Mouse (Mus musculus) MEL (cell line): ENCODE data around the gene Adamts4. TPM values are rescaled to one million over a fixed set of nuclear protein-coding genes. Genes with fewer than 3 reads are reported as not detected.
A peak's percentile ranks its signal among the peaks of the same experiment; 100 is the strongest.

Experiments used
- DNase-seq: peaks from one replicate; pipeline ENCODE4 v3.0.0; 2011; ENCODE audit warnings: low read depth, low spot score
- H3K27ac ChIP-seq: 2 replicates; pipeline ENCODE4 v1.5.1; 2012; ENCODE audit warnings: low read depth, mild to moderate bottlenecking, control low read depth, low read length, moderate library complexity; ENCODE audit not compliant: control insufficient read depth
- H3K27me3 ChIP-seq, 2 experiments: fragments of 150-350 bp in 1 of 2; sonication (generic) in 1 of 2; 2 replicates each; pipeline ENCODE4 v1.6.1; 2012; ENCODE audit warnings: low read length in 2 of 2, mild to moderate bottlenecking in 2 of 2, improper control_type of control experiment in 1 of 2, moderate library complexity in 1 of 2; ENCODE audit not compliant: insufficient read depth in 2 of 2, control insufficient read depth in 1 of 2
- H3K36me3 ChIP-seq, 2 experiments: 2 replicates each; pipeline ENCODE4 v1.6.1; 2012 to 2014; ENCODE audit warnings: low read length in 2 of 2, improper control_type of control experiment in 1 of 2, inconsistent platforms in 1 of 2, mild to moderate bottlenecking in 1 of 2; ENCODE audit not compliant: insufficient read depth in 2 of 2, control insufficient read depth in 1 of 2
- H3K4me1 ChIP-seq, 2 experiments: fragments of 150-350 bp in 1 of 2; sonication (generic) in 1 of 2; 2 replicates each; pipeline ENCODE4 v1.6.1; 2012; ENCODE audit warnings: low read length in 2 of 2, improper control_type of control experiment in 1 of 2, mild to moderate bottlenecking in 1 of 2; ENCODE audit not compliant: insufficient read depth in 2 of 2, control insufficient read depth in 1 of 2
- H3K4me3 ChIP-seq, 2 experiments: fragments of 150-350 bp in 1 of 2; sonication (generic) in 1 of 2; 2 replicates each; pipeline ENCODE4 v1.5.1; 2012; ENCODE audit warnings: low read depth in 2 of 2, low read length in 2 of 2, mild to moderate bottlenecking in 2 of 2, moderate library complexity in 2 of 2, control low read depth in 1 of 2, improper control_type of control experiment in 1 of 2; ENCODE audit not compliant: control insufficient read depth in 1 of 2, insufficient read depth in 1 of 2
- H3K79me2 ChIP-seq: 2 replicates; pipeline ENCODE4 v1.6.1; 2012; ENCODE audit warnings: mild to moderate bottlenecking, low read length, moderate library complexity; ENCODE audit not compliant: control insufficient read depth, poor library complexity, insufficient read depth
- H3K9ac ChIP-seq: 2 replicates; pipeline ENCODE4 v1.6.1; 2012; ENCODE audit warnings: low read depth, mild to moderate bottlenecking, control low read depth, low read length, moderate library complexity; ENCODE audit not compliant: control insufficient read depth, poor library complexity, severe bottlenecking
- H3K9me3 ChIP-seq: fragments of 150-350 bp; sonication (generic); replicated peaks from 2 replicates; pipeline ENCODE4 v1.6.1; 2012; ENCODE audit warnings: mild to moderate bottlenecking, low read length, improper control_type of control experiment, moderate library complexity; ENCODE audit not compliant: insufficient read depth
- BHLHE40 ChIP-seq: IDR thresholded peaks from 2 replicates; pipeline ENCODE4 v1.6.1; 2012; ENCODE audit warnings: low read depth, mild to moderate bottlenecking, inconsistent platforms, low read length, improper control_type of control experiment, borderline replicate concordance
- ELF1 ChIP-seq: IDR thresholded peaks from 2 replicates; pipeline ENCODE4 v1.6.1; 2014; ENCODE audit warnings: low read depth, mild to moderate bottlenecking, inconsistent platforms, low read length, improper control_type of control experiment, moderate library complexity
- EP300 ChIP-seq, 2 experiments: IDR thresholded peaks; 2 replicates each; pipeline ENCODE4 v1.6.1; 2011; ENCODE audit warnings: improper control_type of control experiment in 2 of 2, low read length in 2 of 2, low read depth in 1 of 2, mild to moderate bottlenecking in 1 of 2
- ETS1 ChIP-seq: IDR thresholded peaks from 2 replicates; pipeline ENCODE4 v1.6.1; 2012; ENCODE audit warnings: low read depth, mild to moderate bottlenecking, inconsistent platforms, low read length, improper control_type of control experiment, moderate library complexity
- GABPA ChIP-seq: IDR thresholded peaks from 2 replicates; pipeline ENCODE4 v1.6.1; 2012; ENCODE audit warnings: low read depth, mild to moderate bottlenecking, inconsistent platforms, low read length, improper control_type of control experiment, moderate library complexity
- HCFC1 ChIP-seq: IDR thresholded peaks from 2 replicates; pipeline ENCODE4 v1.6.1; 2012; ENCODE audit warnings: low read depth, mild to moderate bottlenecking, inconsistent platforms, low read length, improper control_type of control experiment, moderate library complexity
- KAT2A ChIP-seq: conservative IDR thresholded peaks from 2 replicates; pipeline ENCODE4 v1.6.1; 2012; ENCODE audit warnings: low read depth, low read length, improper control_type of control experiment, inconsistent platforms
- MAFK ChIP-seq: IDR thresholded peaks from 2 replicates; pipeline ENCODE4 v1.6.1; 2011; ENCODE audit warnings: low read depth, mild to moderate bottlenecking, low read length, improper control_type of control experiment, borderline replicate concordance
- MAX ChIP-seq: IDR thresholded peaks from 2 replicates; pipeline ENCODE4 v1.6.1; 2011; ENCODE audit warnings: low read length, improper control_type of control experiment
- MAZ ChIP-seq: IDR thresholded peaks from 2 replicates; pipeline ENCODE4 v1.6.1; 2012; ENCODE audit warnings: low read depth, mild to moderate bottlenecking, inconsistent platforms, low read length, improper control_type of control experiment
- MXI1 ChIP-seq: IDR thresholded peaks from 2 replicates; pipeline ENCODE4 v1.6.1; 2011; ENCODE audit warnings: mild to moderate bottlenecking, low read depth, low read length, improper control_type of control experiment
- MYB ChIP-seq: IDR thresholded peaks from 2 replicates; pipeline ENCODE4 v1.6.1; 2011; ENCODE audit warnings: mild to moderate bottlenecking, low read depth, low read length, improper control_type of control experiment
- MYC ChIP-seq: IDR thresholded peaks from 2 replicates; pipeline ENCODE4 v1.6.1; 2011; ENCODE audit warnings: low read depth, mild to moderate bottlenecking, low read length, improper control_type of control experiment, moderate library complexity
- NELFE ChIP-seq: IDR thresholded peaks from 2 replicates; pipeline ENCODE4 v1.6.1; 2011; ENCODE audit warnings: low read depth, low read length, improper control_type of control experiment
- NRF1 ChIP-seq: IDR thresholded peaks from 2 replicates; pipeline ENCODE4 v1.6.1; 2014; ENCODE audit warnings: low read depth, mild to moderate bottlenecking, inconsistent platforms, low read length, improper control_type of control experiment, moderate library complexity; ENCODE audit not compliant: poor library complexity, insufficient read depth, severe bottlenecking
- POLR2A ChIP-seq, 2 experiments: IDR thresholded peaks; 2 replicates each; pipeline ENCODE4 v1.6.1; 2011 to 2012; ENCODE audit warnings: low read length in 2 of 2, mild to moderate bottlenecking in 2 of 2, control low read depth in 1 of 2, improper control_type of control experiment in 1 of 2, low read depth in 1 of 2, moderate library complexity in 1 of 2; ENCODE audit not compliant: control insufficient read depth in 1 of 2, insufficient read depth in 1 of 2, poor library complexity in 1 of 2
- POLR2AphosphoS2 ChIP-seq: IDR thresholded peaks from 2 replicates; pipeline ENCODE4 v1.6.1; 2011; ENCODE audit warnings: low read length, improper control_type of control experiment
- POLR2AphosphoS5 ChIP-seq: IDR thresholded peaks from 2 replicates; pipeline ENCODE4 v1.6.1; 2012; ENCODE audit warnings: low read depth, borderline replicate concordance, mild to moderate bottlenecking, inconsistent platforms, low read length, moderate library complexity, mixed read lengths
- RAD21 ChIP-seq: IDR thresholded peaks from 2 replicates; pipeline ENCODE4 v1.6.1; 2011; ENCODE audit warnings: mild to moderate bottlenecking, low read depth, low read length, improper control_type of control experiment
- SIN3A ChIP-seq: IDR thresholded peaks from 2 replicates; pipeline ENCODE4 v1.6.1; 2012; ENCODE audit warnings: low read length, improper control_type of control experiment, inconsistent platforms
- TAL1 ChIP-seq: IDR thresholded peaks from 2 replicates; pipeline ENCODE4 v1.6.1; 2012; ENCODE audit warnings: mild to moderate bottlenecking, inconsistent platforms, low read length, moderate library complexity, mixed read lengths
- TBP ChIP-seq: IDR thresholded peaks from 2 replicates; pipeline ENCODE4 v1.8.0; 2011; ENCODE audit warnings: low read depth, low read length, improper control_type of control experiment
- TCF12 ChIP-seq: IDR thresholded peaks from 2 replicates; pipeline ENCODE4 v1.6.1; 2014; ENCODE audit warnings: low read depth, mild to moderate bottlenecking, inconsistent platforms, low read length, improper control_type of control experiment, moderate library complexity
- UBTF ChIP-seq: IDR thresholded peaks from 2 replicates; pipeline ENCODE4 v1.6.1; 2012; ENCODE audit warnings: low read depth, mild to moderate bottlenecking, inconsistent platforms, low read length, improper control_type of control experiment, moderate library complexity, borderline replicate concordance; ENCODE audit not compliant: insufficient read depth
- USF1 ChIP-seq: IDR thresholded peaks from 2 replicates; pipeline ENCODE4 v1.6.1; 2014; ENCODE audit warnings: low read depth, mild to moderate bottlenecking, inconsistent platforms, low read length, improper control_type of control experiment, moderate library complexity
- USF2 ChIP-seq, 2 experiments: IDR thresholded peaks; 2 replicates each; pipeline ENCODE4 v1.6.1; 2011 to 2012; ENCODE audit warnings: improper control_type of control experiment in 2 of 2, low read length in 2 of 2, borderline replicate concordance in 1 of 2, inconsistent platforms in 1 of 2, low read depth in 1 of 2, mild to moderate bottlenecking in 1 of 2; ENCODE audit not compliant: insufficient read depth in 1 of 2
- ZMIZ1 ChIP-seq: IDR thresholded peaks from 2 replicates; pipeline ENCODE4 v1.6.1; 2012; ENCODE audit warnings: low read depth, mild to moderate bottlenecking, inconsistent platforms, low read length, improper control_type of control experiment, moderate library complexity
- ZNF384 ChIP-seq: IDR thresholded peaks from 2 replicates; pipeline ENCODE4 v1.6.1; 2012; ENCODE audit warnings: low read depth, mild to moderate bottlenecking, inconsistent platforms, low read length, improper control_type of control experiment
- polyA plus RNA-seq, 2 experiments: library from polyadenylated mRNA; stranded (reverse) in 1 of 2; unstranded in 1 of 2; fragments of >175 nt in 1 of 2; fragments of >200 nt in 1 of 2; gene quantifications; 2 replicates each; pipeline versions ENCODE4 v1.2.1 to v1.2.4; 2012; ENCODE audit warnings: low replicate concordance in 2 of 2, low read depth in 1 of 2; ENCODE audit not compliant: insufficient read length in 2 of 2, insufficient read depth in 1 of 2, missing spikeins in 1 of 2
- total RNA-seq: library from RNA; depleted of rRNA; stranded (reverse); fragments of 300-350 nt; gene quantifications from 2 replicates; pipeline ENCODE4 v1.2.3, GENCODE M21; 2012

Gene Adamts4
- total and polyA plus RNA-seq, 3 experiments: 0.03 TPM; not detected in 2

- peaks cover 7% of the 10 kb centered on the region; the same call in 1 of the 2 replicates for H3K79me2 ChIP-seq
- no peak for TF ChIP-seq NELFE
- TF ChIP-seq TAL1: no peak
- H3K27me3 ChIP-seq: no peaks in the 10 kb centered on the region
- no peak overlapping the region for H3K27ac ChIP-seq
- H3K4me3 ChIP-seq: no peak overlapping the region
- no peak for DNase-seq
- peaks cover 0 to 8% of the 10 kb centered on the region in 2 experiments; a peak in 2 of 4 replicates for H3K36me3 ChIP-seq
- peaks cover 0 to 10% of the 10 kb centered on the region in 2 experiments; a peak in 3 of 4 replicates for H3K4me1 ChIP-seq
- no peak overlapping the region for H3K9ac ChIP-seq
- no peaks in the 10 kb centered on the region for H3K9me3 ChIP-seq
Measured at GRCm38 (mm10) chr1:171286517-171286916, 36.3 kb downstream of the Adamts4 start.

DNA sequence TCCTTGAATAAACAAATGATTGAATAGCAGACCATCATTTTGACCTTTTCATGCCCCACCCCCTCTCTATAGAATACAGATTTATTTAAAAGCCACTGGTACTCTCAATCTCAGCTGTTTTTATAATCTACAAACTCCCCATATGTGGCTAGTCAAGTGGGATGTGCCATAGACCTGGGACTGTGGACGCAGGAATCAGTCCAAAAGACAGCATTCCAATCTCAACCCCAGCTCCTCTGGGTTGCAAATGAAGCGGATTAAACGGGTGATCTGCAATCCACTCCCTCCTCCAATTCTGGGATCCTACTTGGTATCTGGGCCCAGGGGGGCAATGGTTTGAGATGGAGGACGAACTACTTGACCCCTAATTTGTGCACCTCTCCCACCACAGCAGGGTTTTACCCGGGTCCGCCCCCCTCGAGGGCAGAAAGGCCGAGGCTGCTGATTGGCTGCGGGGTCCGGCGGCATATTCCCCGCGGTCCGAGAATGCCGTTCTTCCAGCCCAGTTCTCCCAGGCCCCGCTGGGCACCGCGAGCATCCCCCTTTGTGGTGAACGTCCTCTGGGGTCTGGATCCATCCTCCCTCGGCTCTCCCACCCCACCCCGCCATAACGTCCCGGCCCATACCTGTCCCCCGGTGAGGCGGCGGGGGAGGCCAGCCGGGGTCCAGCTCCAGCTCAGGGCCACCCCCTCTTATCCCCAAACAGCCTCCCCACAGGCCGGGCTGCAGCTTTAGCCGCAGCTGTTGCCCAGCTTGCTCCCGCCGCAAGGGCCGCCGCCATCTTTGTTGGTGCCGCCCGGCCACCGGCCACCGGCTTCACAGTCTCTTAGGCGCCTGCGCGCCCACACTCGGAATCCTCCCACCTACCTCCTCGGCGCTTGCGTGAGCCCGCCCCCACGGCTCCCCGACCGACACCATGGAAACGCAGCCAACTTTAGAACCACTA is 37.2 kb downstream of the Adamts4 start, which contains the start of gene Usp21:
Gene Usp21, minus strand, starts transcription at position 856 of the 946 bp plus-strand sequence.
- peaks cover 0 to 6% of the 10 kb centered on the region in 2 experiments; a peak in 2 of 4 replicates for H3K4me1 ChIP-seq
- no peaks in the 10 kb centered on the region for H3K9me3 ChIP-seq
- peak within 1 kb of the TSS; percentile 90 for H3K9ac ChIP-seq
- H3K4me3 ChIP-seq: peak within 1 kb of the TSS; percentile 79 to 90
- DNase-seq: peak; percentile 93
- H3K36me3 ChIP-seq: peaks cover 0 to 4% of the 10 kb centered on the region in 2 experiments; a peak in 2 of 4 replicates
- no peaks in the 10 kb centered on the region for H3K27me3 ChIP-seq
- H3K79me2 ChIP-seq: peaks cover 7% of the 10 kb centered on the region
- peak within 1 kb of the TSS; percentile 20 for H3K27ac ChIP-seq
- TF ChIP-seq MAFK: no peak
- TF ChIP-seq RAD21: no peak
- TF ChIP-seq POLR2AphosphoS5: no peak
- peak; percentile 88 for TF ChIP-seq POLR2AphosphoS2
- TF ChIP-seq NELFE: peak; percentile 79
- peak; percentile 54; the same call in 1 of the 2 replicates for TF ChIP-seq MAZ
- TF ChIP-seq HCFC1: peak; percentile 92
- no peak for TF ChIP-seq USF2 (IDR thresholded peaks at IDR 0.05; ENCODE audit: borderline replicate concordance in 1 of 2, insufficient read depth in 1 of 2, low read depth in 1 of 2, low read length in 2 of 2)
- TF ChIP-seq SIN3A: peak; percentile 54; the same call in 1 of the 2 replicates
- no peak for TF ChIP-seq ETS1
- no peak for TF ChIP-seq MYB
- TF ChIP-seq USF1: no peak
- TF ChIP-seq KAT2A: no peak; the same call in 1 of the 2 replicates
- no peak for TF ChIP-seq BHLHE40
- TF ChIP-seq ZNF384: no peak
- no peak for TF ChIP-seq TAL1
- no peak for TF ChIP-seq EP300 (IDR thresholded peaks at IDR 0.05; ENCODE audit: low read depth in 1 of 2, low read length in 2 of 2)
- no peak for TF ChIP-seq MYC
- peak; percentile 88 for TF ChIP-seq TCF12
- TF ChIP-seq MXI1: peak; percentile 68; the same call in 1 of the 2 replicates
- peak; percentile 79 to 93 for TF ChIP-seq POLR2A (IDR thresholded peaks at IDR 0.05; ENCODE audit: control insufficient read depth in 1 of 2, insufficient read depth in 1 of 2, low read depth in 1 of 2, low read length in 2 of 2, poor library complexity in 1 of 2)
- TF ChIP-seq ZMIZ1: peak; percentile 58; the same call in 1 of the 2 replicates
- peak; percentile 57 for TF ChIP-seq ELF1
- TF ChIP-seq NRF1: peak; percentile 96
- no peak for TF ChIP-seq MAX
- TF ChIP-seq GABPA: no peak
- TF ChIP-seq UBTF: no peak
- TF ChIP-seq TBP: peak; percentile 71
